ENCODE assay signal across 8 mouse cellular contexts in genomic region chr8:108911511-108911910, GRCm38 (mm10).
DNase-seq lines count a peak whose midpoint lies in the region; ATAC-seq and TF ChIP-seq lines count a peak whose summit lies in the region.

No protein-coding gene starts in this region.

- peak; percentile 92 for TF ChIP-seq EP300 in heart, adult 2 months (IDR thresholded peaks at IDR 0.05; ENCODE audit: insufficient read depth, low read depth, low read length)

- no peak overlapping the region for H3K4me2 ChIP-seq in lung, embryonic 14.5 days

- H3K27me3 ChIP-seq in heart, adult 2 months (ENCODE audit: control insufficient read depth, insufficient read depth, low read length), result no peaks in the 10 kb centered on the region
- no peaks in the 10 kb centered on the region for H3K27me3 ChIP-seq in lung, embryonic 14.5 days (ENCODE audit: insufficient read depth, low read length)

- no peaks in the 10 kb centered on the region; the same call in 1 of the 2 replicates for H3K4me1 ChIP-seq in heart, adult 2 months (ENCODE audit: control insufficient read depth, insufficient read depth, low read length)
- H3K4me1 ChIP-seq in lung, embryonic 14.5 days (ENCODE audit: insufficient read depth), result peaks cover 12% of the 10 kb centered on the region

- peak; percentile 100; the same call in 1 of the 2 replicates for TF ChIP-seq CTCF in heart, adult 2 months (IDR thresholded peaks at IDR 0.05)
- peak; percentile 97 for TF ChIP-seq CTCF in lung, embryonic 14.5 days (IDR thresholded peaks at IDR 0.05; ENCODE audit: low read depth)

- intact Hi-C loops in heart, adult 2 months (cut with DNase I), result loop anchor here (1.0 to 10.0 kb wide), 7 partner anchors 26 to 1307 kb away; no protein-coding TSS in a partner anchor

- no peaks in the 10 kb centered on the region for H3K79me2 ChIP-seq in heart, adult 2 months (replicated peaks; ENCODE audit: control insufficient read depth, insufficient read depth, low read length)

- no peak for ATAC-seq in lung, embryonic 14.5 days (ENCODE audit: insufficient read depth)

- WGBS in heart, adult 2 months, result 9% methylated on average over 6 of the region's 6 CpGs
- WGBS in large intestine, adult 2 months, result 12% methylated on average over 6 of the region's 6 CpGs
- 4% methylated on average over 6 of the region's 6 CpGs for WGBS in lung, embryonic 14.5 days

- peak overlapping the region; percentile 4; the same call in 1 of the 2 replicates for H3K4me3 ChIP-seq in heart, adult 2 months
- no peak overlapping the region for H3K4me3 ChIP-seq in lung, embryonic 14.5 days (ENCODE audit: low read depth, low read length)

- no peaks in the 10 kb centered on the region for H3K36me3 ChIP-seq in heart, adult 2 months (ENCODE audit: control insufficient read depth, insufficient read depth, low read length)
- H3K36me3 ChIP-seq in lung, embryonic 14.5 days (ENCODE audit: insufficient read depth), result peaks cover 3% of the 10 kb centered on the region

- H3K9me3 ChIP-seq in lung, embryonic 14.5 days (ENCODE audit: low read depth, low read length), result no peaks in the 10 kb centered on the region

- no peak for TF ChIP-seq POLR2A in heart, adult 2 months (IDR thresholded peaks at IDR 0.05; ENCODE audit: insufficient read depth, low read depth, low read length)

- no peak overlapping the region for H3K27ac ChIP-seq in heart, adult 2 months
- H3K27ac ChIP-seq in lung, embryonic 14.5 days (ENCODE audit: low read depth), result no peak overlapping the region

- peak; percentile 89 for DNase-seq in CD4-positive, CD25-positive, alpha-beta regulatory T cell, adult 2 months (ENCODE audit: low read depth, low spot score)
- peak; percentile 89 for DNase-seq in adrenal gland, adult 18-20 months (ENCODE audit: low spot score in 2 of 2)
- peak; percentile 93 for DNase-seq in embryo, embryonic 10.5 days (ENCODE audit: low spot score)
- peak; percentile 83 to 90 for DNase-seq in heart, adult 2 months
- DNase-seq in large intestine, adult 2 months (ENCODE audit: low read depth, low spot score), result peak; percentile 45
- DNase-seq in lung, embryonic 14.5 days, result peak; percentile 97
- peak; percentile 91 for DNase-seq in ovary, postnatal 14 days (ENCODE audit: low spot score)
- peak; percentile 92 for DNase-seq in thymus, postnatal 25 days

- H3K9ac ChIP-seq in heart, adult 2 months (ENCODE audit: low read depth, low read length), result no peak overlapping the region
- no peak overlapping the region for H3K9ac ChIP-seq in lung, embryonic 14.5 days

Comparison
In these comparisons a context has a peak if more than half of its experiments do, and no peak if none do; other contexts are left out.
1. DNase-seq: peak in every context shown above with its lines; median percentile 97 in lung, embryonic 14.5 days; 93 in embryo, embryonic 10.5 days; 92 in thymus, postnatal 25 days; 91 in ovary, postnatal 14 days; 89 in CD4-positive, CD25-positive, alpha-beta regulatory T cell, adult 2 months; 89 in adrenal gland, adult 18-20 months; 86 in heart, adult 2 months; 45 in large intestine, adult 2 months.